18 mouse cellular contexts compared by ENCODE assay signal in the genomic region with DNA sequence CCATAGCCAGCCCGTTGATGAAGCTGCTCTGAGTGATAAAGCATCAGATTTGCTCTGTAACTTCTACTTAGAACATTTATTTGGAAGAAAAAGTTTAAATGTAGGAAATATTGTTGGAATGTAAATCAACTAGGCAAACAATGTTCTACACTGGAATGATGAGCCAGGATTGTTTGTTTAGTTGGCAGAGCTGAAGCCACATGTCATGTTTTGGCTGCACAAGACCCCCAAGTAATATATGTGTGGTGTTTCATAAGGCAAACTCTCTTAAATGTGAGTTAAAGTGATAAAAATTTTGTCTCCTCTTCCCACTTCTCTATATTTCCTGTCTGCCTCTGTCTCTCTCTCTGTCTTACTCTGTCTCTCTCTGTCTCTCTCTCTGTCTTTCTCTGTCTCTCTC.
"Had no signal": no experiment of that assay in that cellular context is flagged by ENCODE, and none has a peak within 500 bp of the region (broad histone marks: within the 10 kb centered on the region; RNA-seq: fewer than 3 reads in every experiment).

No protein-coding gene starts in this region.

- H3K4me1 ChIP-seq: midbrain, embryonic 10.5 days; neural tube, embryonic 13.5 days had no signal

- H3K27ac ChIP-seq: liver, embryonic 14.5 days; lung, embryonic 15.5 days; midbrain, embryonic 10.5 days; midbrain, embryonic 12.5 days; neural tube, embryonic 13.5 days; neural tube, embryonic 15.5 days had no signal

- H3K4me3 ChIP-seq: lung, embryonic 15.5 days; midbrain, embryonic 10.5 days; midbrain, embryonic 12.5 days; myocyte; neural tube, embryonic 13.5 days; neural tube, embryonic 15.5 days had no signal

- H3K4me2 ChIP-seq: lung, embryonic 15.5 days; midbrain, embryonic 12.5 days; neural tube, embryonic 13.5 days; neural tube, embryonic 15.5 days had no signal

- H3K9me3 ChIP-seq: lung, embryonic 15.5 days; midbrain, embryonic 10.5 days; midbrain, embryonic 12.5 days; neural tube, embryonic 13.5 days; neural tube, embryonic 15.5 days had no signal

- DNase-seq: lung, adult 18-20 months; lung, postnatal 4 days; midbrain, embryonic 14.5 days; retina, postnatal 1 day; right cerebral cortex, adult 18-20 months; right cerebral cortex, postnatal 25 days; right cerebral cortex, postnatal 4 days; spleen, adult 18-20 months; thymus, adult 18-20 months; thymus, postnatal 14 days; thymus, postnatal 36 days had no signal

- H3K36me3 ChIP-seq: lung, embryonic 15.5 days; midbrain, embryonic 10.5 days; midbrain, embryonic 12.5 days; neural tube, embryonic 13.5 days; neural tube, embryonic 15.5 days had no signal

- H3K27me3 ChIP-seq: lung, embryonic 15.5 days; midbrain, embryonic 12.5 days; neural tube, embryonic 13.5 days; neural tube, embryonic 15.5 days had no signal

- H3K9ac ChIP-seq: liver, embryonic 14.5 days; lung, embryonic 15.5 days; midbrain, embryonic 12.5 days; neural tube, embryonic 13.5 days; neural tube, embryonic 15.5 days had no signal
